Mouse (Mus musculus): ENCODE results near the gene Igfbp4. TPM values are rescaled to one million over a fixed set of nuclear protein-coding genes. Genes with fewer than 3 reads are reported as not detected.

The Igfbp4 gene
- total RNA-seq, 1 experiment, result 38.8 TPM

DNA sequence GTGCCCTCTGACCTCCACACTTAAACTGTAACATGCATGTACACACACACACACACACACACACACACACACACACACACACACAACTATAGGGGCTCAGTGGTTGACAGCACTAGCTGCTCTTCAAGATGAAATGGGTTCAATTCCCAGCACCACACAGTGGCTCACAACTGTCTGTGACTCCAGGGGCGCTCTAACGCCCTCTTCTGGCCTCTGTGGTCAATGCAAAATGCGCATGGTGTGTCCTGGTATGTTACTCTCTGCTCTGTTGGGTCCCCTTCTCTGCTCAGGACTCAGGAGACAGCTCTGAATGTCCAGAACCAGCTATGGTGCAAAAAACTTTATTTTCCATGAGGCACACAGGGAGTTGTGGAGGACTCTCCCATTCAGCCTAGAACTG, 24.3 kb downstream of the Igfbp4 start:
- TF ChIP-seq ZNF384 (IDR thresholded peaks at IDR 0.05; ENCODE audit: low read depth, low read length) (no peak), ZC3H11A (IDR thresholded peaks at IDR 0.05; ENCODE audit: borderline replicate concordance, low read depth, low read length) (peak; percentile 5; the same call in 1 of the 2 replicates), CHD2 (IDR thresholded peaks at IDR 0.05; ENCODE audit: low read depth, low read length) (no peak), MAFK (IDR thresholded peaks at IDR 0.05; ENCODE audit: insufficient read depth, low read depth, low read length) (no peak), HCFC1 (IDR thresholded peaks at IDR 0.05; ENCODE audit: borderline replicate concordance, insufficient read depth, low read length) (no peak)
- Histone ChIP-seq H3K27ac (ENCODE audit: insufficient read depth, low read depth, low read length, poor library complexity, severe bottlenecking) (no peak overlapping the region), H3K4me1 (ENCODE audit: control insufficient read depth in 2 of 2, insufficient read depth in 2 of 2, low read length in 2 of 2, poor library complexity in 1 of 2) (peaks cover 6 to 14% of the 10 kb centered on the region in 2 experiments; a peak in 2 of 4 replicates), H3K9ac (ENCODE audit: insufficient read depth, low read depth, low read length, poor library complexity, severe bottlenecking) (no peak overlapping the region), H3K4me3 (ENCODE audit: insufficient read depth in 1 of 2, low read depth in 1 of 2, low read length in 2 of 2, poor library complexity in 1 of 2, severe bottlenecking in 1 of 2) (no peak overlapping the region), H3K9me3 (ENCODE audit: control insufficient read depth, insufficient read depth, low read depth, low read length) (no peaks in the 10 kb centered on the region), H3K36me3 (ENCODE audit: control insufficient read depth, insufficient read depth, low read length, poor library complexity, severe bottlenecking) (no peaks in the 10 kb centered on the region)
- in situ Hi-C loops (cut with MboI; ENCODE audit: low sequenced_read_pairs in 2 of 2, unreplicated experiment in 2 of 2), result no loop called here
- no peak for DNase-seq (ENCODE audit: low read depth, low spot score)

DNA sequence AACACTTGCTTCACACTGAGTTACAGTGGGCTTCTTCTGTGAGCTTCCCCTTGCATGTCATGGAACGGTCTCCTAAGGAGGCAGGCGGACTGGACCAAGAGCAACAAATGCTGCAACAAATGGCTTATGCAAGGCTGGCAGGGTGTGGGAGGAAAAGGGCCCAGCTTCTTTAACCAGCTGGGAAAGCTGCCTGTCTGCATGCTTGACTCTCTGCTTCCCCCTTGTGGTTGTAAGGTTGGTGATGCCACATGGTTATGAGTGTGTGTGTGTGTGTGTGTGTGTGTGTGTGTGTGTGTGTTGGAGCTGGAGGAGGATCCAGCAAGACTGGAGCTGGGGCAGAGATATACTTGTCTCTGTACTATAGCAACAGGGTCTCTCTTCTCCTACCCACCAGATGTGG, 24.9 kb downstream of the Igfbp4 start:
- in situ Hi-C loops (cut with MboI; ENCODE audit: low sequenced_read_pairs in 2 of 2, unreplicated experiment in 2 of 2), result no loop called here
- peaks cover 6 to 13% of the 10 kb centered on the region in 2 experiments; a peak in 2 of 4 replicates for H3K4me1 ChIP-seq (ENCODE audit: control insufficient read depth in 2 of 2, insufficient read depth in 2 of 2, low read length in 2 of 2, poor library complexity in 1 of 2)
- no peak overlapping the region for H3K27ac ChIP-seq (ENCODE audit: insufficient read depth, low read depth, low read length, poor library complexity, severe bottlenecking)
- no peaks in the 10 kb centered on the region for H3K9me3 ChIP-seq (ENCODE audit: control insufficient read depth, insufficient read depth, low read depth, low read length)
- no peak for TF ChIP-seq MAFK (IDR thresholded peaks at IDR 0.05; ENCODE audit: insufficient read depth, low read depth, low read length)
- TF ChIP-seq ZNF384 (IDR thresholded peaks at IDR 0.05; ENCODE audit: low read depth, low read length), result no peak
- TF ChIP-seq HCFC1 (IDR thresholded peaks at IDR 0.05; ENCODE audit: borderline replicate concordance, insufficient read depth, low read length), result no peak
- TF ChIP-seq ZC3H11A (IDR thresholded peaks at IDR 0.05; ENCODE audit: borderline replicate concordance, low read depth, low read length), result no peak
- no peak for TF ChIP-seq CHD2 (IDR thresholded peaks at IDR 0.05; ENCODE audit: low read depth, low read length)
- H3K9ac ChIP-seq (ENCODE audit: insufficient read depth, low read depth, low read length, poor library complexity, severe bottlenecking), result no peak overlapping the region
- H3K4me3 ChIP-seq (ENCODE audit: insufficient read depth in 1 of 2, low read depth in 1 of 2, low read length in 2 of 2, poor library complexity in 1 of 2, severe bottlenecking in 1 of 2), result no peak overlapping the region
- no peaks in the 10 kb centered on the region for H3K36me3 ChIP-seq (ENCODE audit: control insufficient read depth, insufficient read depth, low read length, poor library complexity, severe bottlenecking)
- peak; percentile 70 for DNase-seq (ENCODE audit: low read depth, low spot score)

DNA sequence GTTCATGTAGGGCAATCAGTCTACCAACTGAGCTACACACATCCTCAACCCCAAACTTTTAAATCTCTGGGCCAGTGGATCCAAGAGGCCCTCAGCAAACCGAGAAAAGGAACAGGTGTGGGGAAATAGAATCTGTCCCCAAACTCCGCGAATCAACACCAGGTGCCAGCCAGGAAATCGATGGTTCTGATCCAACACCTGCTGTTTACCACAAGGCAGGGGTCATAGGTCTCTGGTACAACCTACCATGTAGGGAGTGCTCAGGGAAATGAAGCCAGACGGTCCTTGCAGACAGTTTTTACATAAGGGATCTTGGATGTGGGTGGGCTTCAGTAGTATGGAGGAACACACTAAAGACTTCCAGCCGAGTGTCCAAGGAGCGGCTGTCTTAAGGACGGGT, 26.5 kb downstream of the Igfbp4 start:
- H3K36me3 ChIP-seq (ENCODE audit: control insufficient read depth, insufficient read depth, low read length, poor library complexity, severe bottlenecking), result no peaks in the 10 kb centered on the region
- TF ChIP-seq ZC3H11A (IDR thresholded peaks at IDR 0.05; ENCODE audit: borderline replicate concordance, low read depth, low read length) (no peak), HCFC1 (IDR thresholded peaks at IDR 0.05; ENCODE audit: borderline replicate concordance, insufficient read depth, low read length) (no peak), CHD2 (IDR thresholded peaks at IDR 0.05; ENCODE audit: low read depth, low read length) (no peak), MAFK (IDR thresholded peaks at IDR 0.05; ENCODE audit: insufficient read depth, low read depth, low read length) (no peak)
- H3K9me3 ChIP-seq (ENCODE audit: control insufficient read depth, insufficient read depth, low read depth, low read length), result no peaks in the 10 kb centered on the region
- in situ Hi-C loops (cut with MboI; ENCODE audit: low sequenced_read_pairs in 2 of 2, unreplicated experiment in 2 of 2), result no loop called here
- no peak overlapping the region for H3K9ac ChIP-seq (ENCODE audit: insufficient read depth, low read depth, low read length, poor library complexity, severe bottlenecking)
- H3K4me1 ChIP-seq (ENCODE audit: control insufficient read depth in 2 of 2, insufficient read depth in 2 of 2, low read length in 2 of 2, poor library complexity in 1 of 2), result peaks cover 2 to 11% of the 10 kb centered on the region in 2 experiments; a peak in 2 of 4 replicates
- no peak for DNase-seq (ENCODE audit: low read depth, low spot score)
- no peak overlapping the region for H3K4me3 ChIP-seq (ENCODE audit: insufficient read depth in 1 of 2, low read depth in 1 of 2, low read length in 2 of 2, poor library complexity in 1 of 2, severe bottlenecking in 1 of 2)
- no peak overlapping the region for H3K27ac ChIP-seq (ENCODE audit: insufficient read depth, low read depth, low read length, poor library complexity, severe bottlenecking)

DNA sequence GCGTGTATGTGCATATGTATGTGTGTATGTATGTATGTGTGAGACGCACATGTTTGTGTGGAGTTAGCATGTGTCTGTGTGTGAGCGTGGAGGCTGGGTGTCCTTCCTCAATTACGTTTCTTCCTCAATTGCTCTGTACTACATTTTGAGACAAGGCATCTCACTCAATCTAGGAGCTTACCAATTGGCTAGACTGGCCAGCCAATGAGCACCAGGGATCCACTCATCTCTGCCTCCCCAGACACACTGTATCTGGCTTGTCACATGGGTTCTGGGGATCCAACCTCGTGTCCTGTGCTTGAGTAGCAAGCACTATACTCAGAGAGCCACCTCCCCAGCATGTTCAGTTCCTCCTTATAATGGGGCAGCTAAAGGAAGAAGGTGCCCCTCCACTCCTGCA, 27.4 kb downstream of the Igfbp4 start:
- in situ Hi-C loops (cut with MboI; ENCODE audit: low sequenced_read_pairs in 2 of 2, unreplicated experiment in 2 of 2), result no loop called here
- peaks cover 0 to 4% of the 10 kb centered on the region in 2 experiments; a peak in 1 of 4 replicates for H3K4me1 ChIP-seq (ENCODE audit: control insufficient read depth in 2 of 2, insufficient read depth in 2 of 2, low read length in 2 of 2, poor library complexity in 1 of 2)
- TF ChIP-seq ZNF384 (IDR thresholded peaks at IDR 0.05; ENCODE audit: low read depth, low read length), result no peak
- TF ChIP-seq ZC3H11A (IDR thresholded peaks at IDR 0.05; ENCODE audit: borderline replicate concordance, low read depth, low read length), result no peak
- TF ChIP-seq CHD2 (IDR thresholded peaks at IDR 0.05; ENCODE audit: low read depth, low read length), result no peak
- TF ChIP-seq HCFC1 (IDR thresholded peaks at IDR 0.05; ENCODE audit: borderline replicate concordance, insufficient read depth, low read length), result no peak
- no peak for TF ChIP-seq MAFK (IDR thresholded peaks at IDR 0.05; ENCODE audit: insufficient read depth, low read depth, low read length)
- H3K9ac ChIP-seq (ENCODE audit: insufficient read depth, low read depth, low read length, poor library complexity, severe bottlenecking), result no peak overlapping the region
- H3K36me3 ChIP-seq (ENCODE audit: control insufficient read depth, insufficient read depth, low read length, poor library complexity, severe bottlenecking), result no peaks in the 10 kb centered on the region
- H3K4me3 ChIP-seq (ENCODE audit: insufficient read depth in 1 of 2, low read depth in 1 of 2, low read length in 2 of 2, poor library complexity in 1 of 2, severe bottlenecking in 1 of 2), result no peak overlapping the region
- no peak for DNase-seq (ENCODE audit: low read depth, low spot score)
- no peak overlapping the region for H3K27ac ChIP-seq (ENCODE audit: insufficient read depth, low read depth, low read length, poor library complexity, severe bottlenecking)
- no peaks in the 10 kb centered on the region for H3K9me3 ChIP-seq (ENCODE audit: control insufficient read depth, insufficient read depth, low read depth, low read length)

DNA sequence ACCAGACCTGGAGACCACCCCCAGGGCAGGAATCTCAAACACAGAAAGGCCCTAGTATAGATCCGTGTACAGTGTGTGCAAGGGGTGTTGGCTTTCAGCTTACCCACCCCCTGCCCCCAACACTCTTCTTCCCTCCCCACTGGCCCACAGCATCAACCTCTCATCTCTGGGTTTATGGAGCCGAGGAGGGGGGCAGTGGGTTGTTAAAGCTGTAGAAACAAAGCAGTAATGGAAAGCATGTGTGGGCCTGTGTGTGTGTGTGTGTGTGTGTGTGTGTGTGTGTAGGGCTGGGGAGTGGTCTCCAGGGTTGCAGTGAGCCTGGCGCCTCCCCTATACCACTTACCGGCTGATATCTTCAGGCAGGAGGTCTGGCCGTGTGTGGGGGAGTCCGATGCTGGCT, 30.8 kb downstream of the Igfbp4 start:
- H3K4me3 ChIP-seq (ENCODE audit: insufficient read depth in 1 of 2, low read depth in 1 of 2, low read length in 2 of 2, poor library complexity in 1 of 2, severe bottlenecking in 1 of 2), result no peak overlapping the region
- H3K4me1 ChIP-seq (ENCODE audit: control insufficient read depth in 2 of 2, insufficient read depth in 2 of 2, low read length in 2 of 2, poor library complexity in 1 of 2), result no peaks in the 10 kb centered on the region
- no peaks in the 10 kb centered on the region for H3K9me3 ChIP-seq (ENCODE audit: control insufficient read depth, insufficient read depth, low read depth, low read length)
- H3K27ac ChIP-seq (ENCODE audit: insufficient read depth, low read depth, low read length, poor library complexity, severe bottlenecking), result no peak overlapping the region
- no peaks in the 10 kb centered on the region for H3K36me3 ChIP-seq (ENCODE audit: control insufficient read depth, insufficient read depth, low read length, poor library complexity, severe bottlenecking)
- no peak for DNase-seq (ENCODE audit: low read depth, low spot score)
- in situ Hi-C loops (cut with MboI; ENCODE audit: low sequenced_read_pairs in 2 of 2, unreplicated experiment in 2 of 2), result no loop called here
- TF ChIP-seq HCFC1 (IDR thresholded peaks at IDR 0.05; ENCODE audit: borderline replicate concordance, insufficient read depth, low read length) (no peak), ZNF384 (IDR thresholded peaks at IDR 0.05; ENCODE audit: low read depth, low read length) (no peak), MAFK (IDR thresholded peaks at IDR 0.05; ENCODE audit: insufficient read depth, low read depth, low read length) (no peak), CHD2 (IDR thresholded peaks at IDR 0.05; ENCODE audit: low read depth, low read length) (no peak), ZC3H11A (IDR thresholded peaks at IDR 0.05; ENCODE audit: borderline replicate concordance, low read depth, low read length) (no peak)
- no peak overlapping the region for H3K9ac ChIP-seq (ENCODE audit: insufficient read depth, low read depth, low read length, poor library complexity, severe bottlenecking)
